13 mouse cellular contexts compared by ENCODE assay signal in the genomic region with DNA sequence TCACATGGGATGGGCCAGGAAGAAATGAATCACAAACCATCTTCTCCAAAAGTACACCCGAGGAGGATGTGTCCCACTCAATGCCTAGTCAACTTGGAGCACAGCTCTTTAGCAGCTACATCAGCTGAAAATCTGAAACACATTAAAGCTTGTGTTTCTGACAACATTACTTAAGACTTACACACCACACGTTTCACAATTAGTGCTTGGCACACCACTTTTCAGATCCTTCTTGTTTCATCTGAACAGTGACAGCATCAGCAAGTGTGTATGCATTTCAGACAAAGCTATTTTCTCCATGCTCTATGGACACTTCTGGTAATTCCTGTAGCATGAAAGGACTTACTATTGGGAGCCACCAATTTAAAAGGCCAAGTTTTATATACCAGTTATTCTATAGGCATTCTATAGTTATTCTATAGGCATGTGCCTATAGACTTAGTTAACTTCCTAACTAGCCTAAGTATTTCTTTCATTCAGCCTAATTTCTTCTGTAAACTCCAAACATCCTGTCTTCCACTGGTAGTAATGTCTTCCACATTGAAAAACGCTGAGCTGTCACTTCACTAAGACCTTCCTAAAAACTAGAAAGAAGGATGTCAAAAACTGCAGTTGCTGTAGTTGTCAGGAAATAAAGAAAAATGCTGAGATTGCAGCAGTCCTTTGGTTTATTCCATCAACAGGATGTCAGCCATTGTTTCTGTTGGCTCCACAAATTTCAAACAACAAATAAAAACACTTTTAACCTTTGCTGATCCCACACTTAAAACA. TPM values are rescaled to one million over a fixed set of nuclear protein-coding genes. Genes with fewer than 3 reads are reported as not detected.
DNase-seq lines count a peak whose midpoint lies in the region; ATAC-seq and TF ChIP-seq lines count a peak whose summit lies in the region.
"Had no signal": no experiment of that assay in that cellular context is flagged by ENCODE, and none has a peak within 500 bp of the region (broad histone marks: within the 10 kb centered on the region; RNA-seq: fewer than 3 reads in every experiment).

No protein-coding gene starts in this region.

- no peak overlapping the region for H3K4me3 ChIP-seq in heart, embryonic 11.5 days (ENCODE audit: low read depth, low read length)
- no peak overlapping the region for H3K4me3 ChIP-seq in lung, postnatal 0 days (ENCODE audit: low read depth, low read length)
- no peak overlapping the region for H3K4me3 ChIP-seq in liver, embryonic 15.5 days (replicated peaks)
- H3K4me3 ChIP-seq: hindbrain, embryonic 15.5 days had no signal

- H3K9me3 ChIP-seq in heart, embryonic 11.5 days (replicated peaks; ENCODE audit: control insufficient read depth, low read length) = no peaks in the 10 kb centered on the region
- H3K9me3 ChIP-seq in lung, postnatal 0 days (ENCODE audit: low read length) = no peaks in the 10 kb centered on the region
- H3K9me3 ChIP-seq in liver, embryonic 15.5 days (replicated peaks) = no peaks in the 10 kb centered on the region
- H3K9me3 ChIP-seq: hindbrain, embryonic 15.5 days had no signal

- no peak for TF ChIP-seq EP300 in lung, postnatal 0 days (IDR thresholded peaks at IDR 0.05)

- no peak overlapping the region for H3K9ac ChIP-seq in heart, embryonic 11.5 days (ENCODE audit: low read depth, low read length)
- no peak overlapping the region for H3K9ac ChIP-seq in lung, postnatal 0 days (replicated peaks; ENCODE audit: low read depth)
- 0 out of 2 replicates have a peak overlapping the region, but pooled peaks have one; percentile 0 for H3K9ac ChIP-seq in liver, embryonic 15.5 days
- H3K9ac ChIP-seq: hindbrain, embryonic 15.5 days had no signal

- H3K4me1 ChIP-seq in heart, embryonic 11.5 days (ENCODE audit: control insufficient read depth, insufficient read depth, low read length) = peaks cover 46% of the 10 kb centered on the region
- peaks cover 10% of the 10 kb centered on the region for H3K4me1 ChIP-seq in lung, postnatal 0 days (ENCODE audit: insufficient read depth, low read depth, low read length)
- H3K4me1 ChIP-seq in liver, embryonic 15.5 days (replicated peaks) = peaks cover 82% of the 10 kb centered on the region

- H3K4me2 ChIP-seq in heart, embryonic 11.5 days = no peak overlapping the region
- H3K4me2 ChIP-seq in lung, postnatal 0 days (replicated peaks; ENCODE audit: low read depth, low read length) = no peak overlapping the region; the same call in 1 of the 2 replicates
- peak overlapping the region; percentile 21 for H3K4me2 ChIP-seq in liver, embryonic 15.5 days
- H3K4me2 ChIP-seq: hindbrain, embryonic 15.5 days; midbrain, embryonic 11.5 days had no signal

- WGBS in heart, embryonic 11.5 days (ENCODE audit: insufficient replicate concordance) = 62% methylated on average over 3 of the region's 3 CpGs
- WGBS in lung, postnatal 0 days = 42% methylated on average over 3 of the region's 3 CpGs
- WGBS in liver, embryonic 15.5 days (ENCODE audit: insufficient replicate concordance) = 56% methylated on average over 3 of the region's 3 CpGs

- no peaks in the 10 kb centered on the region for H3K27me3 ChIP-seq in heart, embryonic 11.5 days (ENCODE audit: control insufficient read depth, insufficient read depth, low read length)
- H3K27me3 ChIP-seq in lung, postnatal 0 days (replicated peaks; ENCODE audit: insufficient read depth, low read length) = no peaks in the 10 kb centered on the region
- H3K27me3 ChIP-seq in liver, embryonic 15.5 days = no peaks in the 10 kb centered on the region
- H3K27me3 ChIP-seq: hindbrain, embryonic 15.5 days had no signal

- H3K36me3 ChIP-seq in heart, embryonic 11.5 days (ENCODE audit: control insufficient read depth, insufficient read depth, low read length) = no peaks in the 10 kb centered on the region
- peaks cover 2% of the 10 kb centered on the region; the same call in 1 of the 2 replicates for H3K36me3 ChIP-seq in lung, postnatal 0 days (ENCODE audit: insufficient read depth, low read length)
- no peaks in the 10 kb centered on the region; the same call in 1 of the 2 replicates for H3K36me3 ChIP-seq in liver, embryonic 15.5 days (replicated peaks)
- H3K36me3 ChIP-seq: hindbrain, embryonic 15.5 days had no signal

- 0 out of 2 replicates have a peak overlapping the region, but pooled peaks have one; percentile 41 for H3K27ac ChIP-seq in heart, embryonic 11.5 days (ENCODE audit: low read depth, low read length)
- H3K27ac ChIP-seq in lung, postnatal 0 days (ENCODE audit: low read length) = no peak overlapping the region
- H3K27ac ChIP-seq in liver, embryonic 15.5 days (replicated peaks) = peak overlapping the region; percentile 78
- H3K27ac ChIP-seq: hindbrain, embryonic 15.5 days had no signal

- DNase-seq in heart, adult 8-10 months (ENCODE audit: low spot score) = no peak
- peak; percentile 23 for DNase-seq in lung, postnatal 0 days (ENCODE audit: low spot score)
- no peak for DNase-seq in lung, postnatal 4 days
- no peak for DNase-seq in spleen, postnatal 14 days (ENCODE audit: low spot score in 2 of 2)
- no peak for DNase-seq in thymus, postnatal 14 days
- DNase-seq: adrenal gland, postnatal 25 days; cerebellum, adult 11-12 months; lung, adult 2 months; retina, postnatal 1 day had no signal

- no peak for TF ChIP-seq CTCF in lung, postnatal 0 days (IDR thresholded peaks at IDR 0.05)

- ATAC-seq in heart, embryonic 11.5 days (replicated peaks; ENCODE audit: insufficient number of reproducible peaks, low FRiP score, low TSS enrichment) = no peak
- no peak for ATAC-seq in lung, postnatal 0 days
- no peak for ATAC-seq in liver, embryonic 15.5 days (ENCODE audit: insufficient read depth)

RNA-seq across cellular contexts. Expression of a gene that starts 11.5 kb away (rescaled TPM):
- polyA plus RNA-seq in heart, embryonic 11.5 days (2014; fragmentation: Nextera tagmentation; extraction: Ambion mirVana) = 186 and 228 TPM in 2 replicates
- 100 to 1,000 TPM; 128 to 169 (median 144) TPM for total RNA-seq in heart, adult 8-10 months (2022)
- 63.7 and 67.7 TPM in 2 replicates for polyA plus RNA-seq in lung, postnatal 0 days (2015; fragmentation: Nextera tagmentation; extraction: Ambion mirVana)
- 79.4 and 91.3 TPM in 2 replicates for polyA plus RNA-seq in liver, embryonic 15.5 days (2015; fragmentation: Nextera tagmentation; extraction: Ambion mirVana)
